Comparison of ENCODE assay signal across 16 mouse cellular contexts in the genomic region with DNA sequence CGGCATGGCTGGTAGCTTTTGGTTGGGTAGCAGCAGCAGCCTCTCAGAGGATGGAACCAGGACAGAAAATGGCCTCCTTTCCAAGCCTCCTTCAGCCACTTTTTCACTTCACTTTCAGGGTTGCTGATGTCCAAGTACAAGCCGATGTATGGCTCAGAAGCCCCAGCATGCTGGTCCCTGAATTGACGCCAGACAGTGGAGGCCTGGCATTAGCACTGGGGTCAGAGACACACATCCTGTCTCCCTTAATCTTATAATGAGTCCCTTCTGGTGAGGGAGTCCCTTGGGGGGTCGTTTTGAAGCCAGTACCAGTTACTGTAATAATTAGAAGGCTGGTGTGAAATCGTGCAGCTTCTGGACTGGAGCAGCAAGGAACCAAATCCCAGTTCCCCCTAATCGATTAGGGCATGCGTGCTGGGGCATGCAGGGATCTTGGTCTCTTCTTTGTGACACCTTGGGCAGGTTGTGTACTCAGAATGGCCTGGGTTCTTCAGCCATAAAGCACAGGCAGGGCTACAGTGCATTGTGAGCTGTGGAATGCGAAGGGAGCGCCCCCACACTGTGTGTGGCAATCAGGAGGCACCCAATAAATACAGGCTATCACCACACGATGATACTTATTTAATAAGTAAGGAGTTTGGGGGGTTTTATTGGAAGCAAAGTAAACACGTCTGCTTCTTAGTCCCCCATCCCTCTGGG.
DNase-seq lines count a peak whose midpoint lies in the region; ATAC-seq lines count a peak whose summit lies in the region.
"Had no signal": no experiment of that assay in that cellular context is flagged by ENCODE, and none has a peak within 500 bp of the region (broad histone marks: within the 10 kb centered on the region; RNA-seq: fewer than 3 reads in every experiment).

No protein-coding gene starts in this region.

- ATAC-seq in erythroblast, adult 5-6 weeks (replicated peaks; ENCODE audit: low FRiP score, poor library complexity, severe bottlenecking), result no peak
- ATAC-seq: forebrain, embryonic 14.5 days; liver, embryonic 12.5 days; midbrain, embryonic 15.5 days had no signal

- peak; percentile 0 for DNase-seq in adrenal gland, postnatal 10 days
- DNase-seq in adrenal gland, adult (ENCODE audit: inconsistent age in 2 of 2, low spot score in 1 of 2), result no peak
- peak; percentile 1 for DNase-seq in kidney, postnatal 14 days
- DNase-seq in kidney, adult 11 months, result no peak
- peak; percentile 25 for DNase-seq in testis, postnatal 10 days (ENCODE audit: low spot score)
- no peak for DNase-seq in testis, postnatal 14 days (ENCODE audit: low spot score)
- no peak for DNase-seq in layer of hippocampus, adult 11-12 months (ENCODE audit: low spot score)
- DNase-seq: adrenal gland, postnatal 25 days; cerebellum, adult 9-10 months; lung, adult 18-20 months; right cerebral cortex, adult 18-20 months; thymus, adult 2 months had no signal

Comparison
In these comparisons a context has a peak if more than half of its experiments do, and no peak if none do; other contexts are left out.
1. DNase-seq: peak in adrenal gland, postnatal 10 days (single experiment), kidney, postnatal 14 days (single experiment) and testis, postnatal 10 days (single experiment); none in adrenal gland, adult (0 of 2), kidney, adult 11 months (single experiment), testis, postnatal 14 days (single experiment) and layer of hippocampus, adult 11-12 months (single experiment).